Mouse (Mus musculus): ENCODE results near the gene Src. TPM values are rescaled to one million over a fixed set of nuclear protein-coding genes. Genes with fewer than 3 reads are reported as not detected.
A peak's percentile ranks its signal among the peaks of the same experiment; 100 is the strongest.

Gene Src
- total RNA-seq, 1 experiment from 2014 or later, result 0.47 TPM

DNA sequence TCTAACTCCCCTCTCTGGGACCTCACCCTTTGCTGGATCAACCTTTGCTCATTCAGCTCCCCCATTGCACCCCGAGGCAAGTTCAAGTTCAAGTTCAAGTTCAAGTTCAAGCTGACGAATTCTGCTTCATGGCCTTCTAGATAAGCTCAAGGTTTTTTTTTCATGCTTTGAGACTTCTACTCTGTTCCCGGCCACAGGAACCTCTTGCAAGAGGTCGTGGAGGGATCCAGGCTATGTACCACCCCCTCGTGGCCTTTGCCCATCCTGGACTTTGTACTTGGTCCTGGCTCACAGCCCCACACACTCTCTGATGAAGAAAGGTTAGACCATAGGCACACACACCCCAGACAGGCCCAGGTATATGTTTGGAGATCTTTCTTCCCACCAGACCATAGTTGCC lies 90.9 kb downstream of the Src start:
- no peak for ATAC-seq (ENCODE audit: extremely low read depth, insufficient number of reproducible peaks, low FRiP score, poor library complexity, severe bottlenecking)

DNA sequence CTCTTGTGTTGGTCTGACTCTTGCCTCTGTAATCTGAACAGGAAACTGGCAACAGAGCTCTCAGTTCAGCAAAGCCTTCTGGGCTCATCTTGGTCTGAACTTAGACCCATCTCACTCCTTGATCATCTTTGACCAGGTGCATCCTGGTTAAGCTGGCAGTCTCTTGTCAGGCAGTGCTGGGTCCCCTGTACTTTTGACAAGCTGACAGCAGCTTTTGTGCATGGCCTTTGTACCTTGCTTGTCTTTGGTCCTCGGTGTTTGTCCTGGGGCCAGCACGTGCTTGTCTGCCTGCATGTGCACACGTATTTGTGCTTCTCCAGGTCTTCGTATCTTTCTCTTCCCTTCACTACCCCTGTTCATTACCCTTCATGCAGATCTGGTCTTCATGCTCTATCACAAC lies 91.8 kb downstream of the Src start:
- ATAC-seq (ENCODE audit: extremely low read depth, insufficient number of reproducible peaks, low FRiP score, poor library complexity, severe bottlenecking), result no peak

DNA sequence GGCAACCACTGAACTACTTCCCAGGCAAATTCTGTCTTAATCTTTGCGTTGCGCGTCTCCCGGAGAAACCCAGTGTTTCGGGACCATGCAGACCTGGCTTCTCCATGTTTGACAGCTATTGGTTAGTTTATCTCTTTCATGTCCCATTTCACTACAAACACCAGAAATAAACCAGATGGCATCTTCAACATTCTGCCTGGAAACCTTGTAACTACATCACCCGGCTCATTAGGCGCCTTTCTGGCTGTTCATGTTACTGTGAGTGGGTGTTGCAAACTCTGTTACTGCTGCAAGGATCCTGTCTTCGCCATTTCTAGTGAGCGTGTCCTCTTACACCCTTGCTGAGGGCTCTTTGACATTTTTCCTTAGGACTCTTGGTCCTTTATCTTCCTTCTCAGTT lies 94.6 kb downstream of the Src start:
- ATAC-seq (ENCODE audit: extremely low read depth, insufficient number of reproducible peaks, low FRiP score, poor library complexity, severe bottlenecking), result no peak

DNA sequence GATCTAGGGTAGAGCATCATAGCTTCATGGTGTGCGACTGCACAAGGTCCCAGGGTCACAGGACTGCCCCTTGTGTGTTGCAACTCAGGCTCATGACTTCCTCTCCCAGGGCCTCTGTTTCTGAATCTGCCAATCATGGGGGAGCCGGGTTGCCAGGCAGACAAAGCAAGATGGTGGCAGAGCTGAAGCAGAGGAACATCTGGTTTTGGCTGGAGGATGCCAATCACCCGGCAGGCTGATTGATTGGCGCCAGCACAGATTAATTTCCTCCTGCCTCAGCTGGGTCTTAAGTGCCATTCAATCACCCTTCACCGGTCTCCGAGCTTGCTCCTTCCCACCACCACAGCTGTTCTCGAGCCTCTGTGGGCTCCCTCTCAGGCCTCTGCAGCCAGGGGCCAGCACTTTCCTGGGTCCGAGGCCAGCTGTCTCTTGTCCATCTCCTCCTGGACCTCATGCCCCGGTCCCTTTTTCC lies 95.5 kb downstream of the Src start:
- 0 out of 2 replicates have a peak, but pooled peaks have one; percentile 13 for ATAC-seq (ENCODE audit: extremely low read depth, insufficient number of reproducible peaks, low FRiP score, poor library complexity, severe bottlenecking)

DNA sequence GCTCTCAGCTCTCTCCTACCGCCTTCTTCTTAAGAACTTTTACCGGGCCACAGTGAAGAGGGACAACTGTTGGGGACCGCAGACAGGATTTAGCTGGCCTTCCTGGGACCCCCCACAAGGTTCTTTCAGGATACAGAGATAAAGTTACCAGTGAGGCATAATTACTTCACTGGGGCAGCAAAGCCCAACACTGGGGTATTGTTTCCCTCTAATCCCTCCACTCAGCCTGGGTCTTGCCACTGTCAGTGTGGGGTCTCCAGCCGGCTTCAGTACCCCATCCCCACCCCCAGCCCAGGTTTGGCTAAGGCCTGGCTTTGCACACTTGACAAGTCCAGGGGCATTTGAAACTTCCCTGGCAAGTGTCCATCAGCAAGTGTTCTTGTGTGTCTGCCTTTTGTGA lies 96.1 kb downstream of the Src start:
- ATAC-seq (ENCODE audit: extremely low read depth, insufficient number of reproducible peaks, low FRiP score, poor library complexity, severe bottlenecking), result no peak

DNA sequence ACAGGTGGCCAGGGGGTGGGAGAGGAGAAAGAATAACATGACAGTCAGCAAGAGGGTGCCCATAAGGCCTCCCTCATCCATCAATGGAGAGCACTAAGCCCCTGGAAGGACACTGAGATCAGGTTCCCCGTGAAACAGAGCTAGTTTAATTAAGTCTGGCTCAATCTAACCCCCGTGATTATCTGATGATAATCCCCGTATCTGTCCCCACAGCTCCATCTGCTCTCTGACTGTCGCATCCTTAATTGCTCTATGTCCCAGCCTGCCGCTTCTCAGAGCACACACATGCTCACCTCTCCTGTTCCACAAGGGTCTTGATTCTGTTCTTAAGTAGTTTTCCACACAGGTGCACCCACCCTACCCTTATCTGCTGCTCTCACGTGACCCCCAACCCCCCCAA lies 99.3 kb downstream of the Src start:
- ATAC-seq (ENCODE audit: extremely low read depth, insufficient number of reproducible peaks, low FRiP score, poor library complexity, severe bottlenecking), result no peak

DNA sequence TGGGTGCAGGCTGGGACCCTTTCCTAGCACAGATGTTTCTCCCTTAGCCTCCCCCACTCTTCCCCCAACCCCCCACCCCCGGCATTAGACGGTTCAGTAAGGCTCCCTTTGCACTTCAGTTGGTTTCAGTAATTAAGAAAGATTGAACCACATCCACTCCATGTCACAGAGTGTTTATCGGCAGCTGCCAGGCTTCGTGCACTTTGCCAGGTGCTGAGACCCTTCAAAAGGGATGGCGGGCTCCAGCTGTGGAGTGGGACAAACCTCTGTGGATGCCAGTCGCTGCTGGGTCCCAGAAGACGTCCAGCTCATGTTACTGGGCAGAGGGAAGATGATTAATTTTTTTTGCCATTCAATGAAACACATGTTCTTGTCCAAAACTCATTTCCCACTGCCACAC lies 100.2 kb downstream of the Src start:
- ATAC-seq (ENCODE audit: extremely low read depth, insufficient number of reproducible peaks, low FRiP score, poor library complexity, severe bottlenecking), result no peak

DNA sequence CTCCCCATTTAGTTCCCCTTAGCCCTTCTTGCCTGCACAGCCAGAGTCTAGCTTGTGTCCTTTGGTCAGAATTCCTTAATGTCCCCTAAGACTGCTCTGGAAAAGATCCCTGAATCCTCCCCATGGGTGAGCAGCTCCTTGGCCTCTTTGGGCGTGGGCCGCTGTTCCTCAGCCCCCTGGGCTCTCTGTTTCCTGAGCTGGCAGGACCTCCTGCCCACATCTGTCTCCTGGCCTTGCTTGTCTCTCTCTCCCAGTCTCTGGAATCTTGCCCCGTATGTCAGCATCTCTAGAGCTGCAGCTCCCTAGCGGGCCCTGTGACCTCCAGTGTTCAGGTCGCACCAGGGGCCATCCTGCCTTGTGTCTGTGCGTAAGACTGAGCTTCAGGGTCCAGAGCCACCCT lies 101.2 kb downstream of the Src start:
- no peak for ATAC-seq (ENCODE audit: extremely low read depth, insufficient number of reproducible peaks, low FRiP score, poor library complexity, severe bottlenecking)

DNA sequence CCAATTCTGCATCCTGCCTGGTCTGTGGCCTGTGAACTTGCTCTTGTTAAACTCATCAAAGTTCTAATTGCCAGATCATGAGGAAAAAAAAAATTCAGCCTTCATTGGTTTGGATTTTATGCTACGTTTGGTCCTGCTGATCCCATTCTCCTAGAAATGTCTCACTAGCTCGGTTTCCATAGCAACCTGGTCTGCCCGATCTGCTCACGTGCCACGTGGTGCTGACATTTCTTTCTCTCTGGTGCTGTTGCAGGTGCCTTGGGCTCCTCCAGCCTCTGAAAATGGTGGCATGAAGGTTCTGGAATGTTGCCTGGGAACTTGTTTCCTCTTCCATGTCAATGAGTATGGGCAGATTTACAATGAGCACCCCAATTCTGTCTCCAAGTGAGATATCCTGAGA lies 102.3 kb downstream of the Src start:
- ATAC-seq (ENCODE audit: extremely low read depth, insufficient number of reproducible peaks, low FRiP score, poor library complexity, severe bottlenecking), result no peak

Other genes starting within 250 kb of the Src start
- 30.2 and 34.8 TPM in 2 replicates for gene Rbl1, start 213.9 kb upstream of the Src start, total RNA-seq (2017)
- 65.4 and 71.1 TPM in 2 replicates for gene Rpn2, start 139.4 kb upstream of the Src start, total RNA-seq (2017)
- gene Mroh8, start 138.9 kb upstream of the Src start, total RNA-seq (2017), result not detected in 2 replicates
- gene Ghrh, start 70.9 kb upstream of the Src start, total RNA-seq (2017), result not detected in 2 replicates
- gene Manbal, start 50.9 kb upstream of the Src start, total RNA-seq (2017), result 9.5 and 16.5 TPM in 2 replicates
- not detected in 2 replicates for gene Nnat, start 141.6 kb downstream of the Src start, total RNA-seq (2017)
- gene Blcap, start 152.8 kb downstream of the Src start, total RNA-seq (2017), result 31.7 and 35.8 TPM in 2 replicates